Mouse (Mus musculus) Patski (cell line): ENCODE results near the gene Tenm3. TPM values are rescaled to one million over a fixed set of nuclear protein-coding genes. Genes with fewer than 3 reads are reported as not detected.

ENCODE experiments used
- ATAC-seq: fragments of 100-300 bp; one replicate; pipeline ENCODE4 v1.8.0; 2021
- CTCF ChIA-PET: fragments of 350-600 bp; sonication (Branson Sonifier 250); formaldehyde crosslinking; loops from one replicate; lab custom pipeline; 2022; ENCODE audit warnings: inconsistent platforms; lab: Charles Lee
- POLR2A ChIA-PET: fragments of 350-600 bp; sonication (Branson Sonifier 250); formaldehyde crosslinking; loops from one replicate; lab custom pipeline; 2022; ENCODE audit warnings: antibody characterized with exemption, inconsistent platforms; lab: Charles Lee
- DNase-seq: peaks from one replicate; pipeline ENCODE4 v3.0.0-alpha.2; 2011; ENCODE audit warnings: low read depth, low spot score
- H3K27me3 ChIP-seq: fragments of 371-371 bp; one replicate; pipeline ENCODE4 v1.5.1; 2021
- CTCF ChIP-seq: fragments of 100-300 bp; IDR thresholded peaks from one replicate; pipeline ENCODE4 v1.5.1; 2021
- in situ Hi-C: fragments of 300-500 bp; cut with MboI; formaldehyde crosslinking; loops from 3 replicates; pipeline ENCODE4 v1.11.1; 2018; ENCODE audit warnings: low pct_unique_long_range_greater_than_20kb, mixed read lengths
- polyA plus RNA-seq: library from polyadenylated mRNA; unstranded; gene quantifications from one replicate; pipeline ENCODE4 v1.2.3, GENCODE M21; 2021

Tenm3 gene
- polyA plus RNA-seq: 3.0 TPM

DNA sequence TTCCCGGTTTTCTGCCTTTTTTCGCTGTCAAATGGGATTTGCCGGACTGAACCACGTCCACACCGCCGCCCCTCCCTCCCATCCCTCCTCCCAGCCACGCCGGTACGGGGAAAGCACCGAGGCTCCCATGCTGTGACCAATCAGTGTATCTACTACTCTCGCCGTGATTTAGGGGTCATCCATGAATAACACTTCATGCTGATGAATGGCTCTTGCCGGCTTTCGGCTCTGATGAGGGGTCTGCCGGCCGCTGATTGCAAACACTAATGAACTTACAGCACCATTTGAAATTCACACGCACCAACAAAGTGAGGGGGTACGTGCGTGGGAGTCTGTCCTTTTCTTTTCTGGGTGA is at the start of gene Tenm3:
Tenm3 (minus strand) TSS at position 21 of the 355 bp plus-strand sequence.
- in situ Hi-C loops: no loop called here
- POLR2A ChIA-PET: interaction anchor here (0.7 kb wide), 1 partner anchor 30 kb away, joined by 3 read pairs; no protein-coding TSS in a partner anchor
- DNase-seq (no peak), ATAC-seq (no peak)
- CTCF ChIA-PET: no interaction called here
- peaks cover 32% of the 10 kb centered on the region for H3K27me3 ChIP-seq
- no peak for TF ChIP-seq CTCF

DNA sequence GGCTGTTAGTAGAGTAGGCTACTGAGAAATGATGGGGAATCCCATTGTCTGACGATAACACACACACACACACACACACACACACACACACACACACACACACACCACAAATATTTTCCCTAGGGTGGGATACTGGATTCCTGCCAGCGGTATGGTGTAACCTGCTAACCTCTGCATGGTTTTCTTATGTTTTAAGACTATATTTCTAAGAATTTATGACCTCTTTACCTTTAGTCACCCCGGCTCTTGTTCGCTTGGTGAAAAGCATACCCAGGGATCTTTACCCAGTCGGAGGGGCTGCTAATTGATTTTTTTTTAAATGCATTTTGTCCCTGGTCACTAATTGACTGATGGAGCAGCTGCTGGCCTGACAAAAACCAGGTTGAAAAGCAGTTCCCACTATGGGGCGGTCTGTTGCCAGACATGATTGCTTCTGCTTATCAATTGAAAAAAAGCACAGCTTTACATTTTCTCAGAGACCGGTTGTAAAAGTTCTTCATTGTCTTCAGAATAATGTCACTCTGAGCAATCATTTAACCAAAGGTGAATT is 46.5 kb upstream of the Tenm3 start:
- ChIA-PET POLR2A (no interaction called here), CTCF (interaction anchor here (1.4 to 1.8 kb wide), 3 partner anchors 10 to 13 kb away, joined by 3 to 8 read pairs (median 3); no protein-coding TSS in a partner anchor)
- peaks cover 14% of the 10 kb centered on the region for H3K27me3 ChIP-seq
- no peak for TF ChIP-seq CTCF
- no peak for DNase-seq
- in situ Hi-C loops: no loop called here
- ATAC-seq: no peak

DNA sequence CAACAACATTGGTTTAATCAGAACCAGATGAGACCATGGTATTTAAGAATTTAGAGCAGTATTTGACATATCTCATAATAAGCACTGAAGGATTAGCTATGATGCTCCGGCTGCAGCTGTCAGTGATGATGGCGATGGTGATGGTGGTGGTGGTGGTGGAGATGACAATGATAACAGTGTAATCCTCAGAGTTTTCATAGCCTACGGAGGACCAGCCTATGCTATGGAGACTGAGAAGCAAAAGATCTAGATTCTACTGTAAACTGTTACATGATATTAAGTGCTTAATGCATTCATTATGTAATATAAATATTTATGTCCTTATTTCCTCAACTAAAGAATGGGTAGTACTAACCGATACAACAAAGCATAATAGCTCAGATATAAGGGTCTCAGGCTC is 40.5 kb upstream of the Tenm3 start:
- no peak for ATAC-seq
- ChIA-PET CTCF (no interaction called here), POLR2A (no interaction called here)
- DNase-seq: no peak
- no peak for TF ChIP-seq CTCF
- in situ Hi-C loops: no loop called here
- H3K27me3 ChIP-seq: peaks cover 15% of the 10 kb centered on the region

DNA sequence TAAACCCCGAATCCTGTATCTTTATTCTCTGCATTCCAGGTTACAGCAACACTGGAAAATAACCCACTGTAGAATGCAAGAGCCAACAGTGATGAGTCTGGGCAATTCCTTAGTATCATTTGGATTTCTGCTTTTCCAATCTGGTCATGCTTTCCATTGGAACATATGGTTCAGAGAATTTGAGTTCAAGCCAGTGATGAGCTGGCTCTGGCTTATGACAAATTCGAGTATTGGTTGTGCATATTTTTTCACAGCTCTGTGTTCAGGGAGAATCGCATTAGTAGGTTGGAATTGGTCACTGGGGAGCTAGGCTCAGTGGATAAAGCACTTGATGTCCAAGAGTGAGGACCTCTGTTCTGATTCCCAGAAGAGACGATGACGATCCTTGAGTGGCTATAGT is 36.8 kb upstream of the Tenm3 start:
- ChIA-PET POLR2A (no interaction called here), CTCF (no interaction called here)
- in situ Hi-C loops: no loop called here
- H3K27me3 ChIP-seq: peaks cover 22% of the 10 kb centered on the region
- ATAC-seq (no peak), DNase-seq (no peak)
- TF ChIP-seq CTCF: no peak

DNA sequence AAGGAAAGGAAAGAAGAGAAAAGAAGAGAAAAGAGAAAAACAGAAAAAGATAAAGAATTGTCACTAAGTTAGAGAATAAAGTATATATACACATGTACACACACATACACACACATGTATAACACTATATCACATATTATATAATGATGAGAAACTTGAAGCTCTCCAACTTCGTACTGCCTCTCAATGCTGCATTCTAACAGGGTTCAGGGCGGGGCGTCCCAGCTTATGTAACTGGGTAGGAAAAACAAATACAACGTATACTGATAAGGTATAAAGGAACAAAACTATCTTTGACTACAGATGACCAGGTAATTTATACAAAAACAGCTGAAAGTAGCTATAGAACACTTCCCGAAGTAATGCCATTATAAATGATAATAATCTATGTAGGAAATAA is 22.2 kb upstream of the Tenm3 start:
- ATAC-seq (no peak), DNase-seq (no peak)
- H3K27me3 ChIP-seq: peaks cover 9% of the 10 kb centered on the region
- TF ChIP-seq CTCF: no peak
- ChIA-PET CTCF (interaction anchor here (1.1 kb wide), 1 partner anchor 8 kb away, joined by 3 read pairs; no protein-coding TSS in a partner anchor), POLR2A (no interaction called here)
- in situ Hi-C loops: no loop called here

DNA sequence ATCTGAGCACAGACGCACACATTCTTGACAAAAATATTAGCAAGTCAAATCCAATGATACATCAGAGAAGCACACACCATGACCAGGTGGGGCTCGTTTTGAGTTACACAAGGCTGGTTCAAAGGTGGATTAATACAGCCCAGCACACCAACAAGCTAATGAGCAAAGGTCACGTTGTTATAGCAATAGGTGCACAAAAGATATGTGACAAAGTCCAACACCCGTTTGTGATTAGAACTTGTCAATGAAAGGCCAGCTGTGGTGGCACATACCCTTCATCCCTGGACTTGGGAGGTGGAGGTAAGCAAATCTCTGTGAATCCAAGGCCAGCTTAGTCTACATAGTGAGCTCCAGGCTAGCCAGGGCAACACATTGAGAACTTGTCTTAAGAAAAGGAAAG is 21.7 kb upstream of the Tenm3 start:
- TF ChIP-seq CTCF: no peak
- ChIA-PET POLR2A (no interaction called here), CTCF (interaction anchor here (1.1 kb wide), 1 partner anchor 8 kb away, joined by 3 read pairs; no protein-coding TSS in a partner anchor)
- in situ Hi-C loops: no loop called here
- ATAC-seq: no peak
- DNase-seq: no peak
- H3K27me3 ChIP-seq: peaks cover 8% of the 10 kb centered on the region

DNA sequence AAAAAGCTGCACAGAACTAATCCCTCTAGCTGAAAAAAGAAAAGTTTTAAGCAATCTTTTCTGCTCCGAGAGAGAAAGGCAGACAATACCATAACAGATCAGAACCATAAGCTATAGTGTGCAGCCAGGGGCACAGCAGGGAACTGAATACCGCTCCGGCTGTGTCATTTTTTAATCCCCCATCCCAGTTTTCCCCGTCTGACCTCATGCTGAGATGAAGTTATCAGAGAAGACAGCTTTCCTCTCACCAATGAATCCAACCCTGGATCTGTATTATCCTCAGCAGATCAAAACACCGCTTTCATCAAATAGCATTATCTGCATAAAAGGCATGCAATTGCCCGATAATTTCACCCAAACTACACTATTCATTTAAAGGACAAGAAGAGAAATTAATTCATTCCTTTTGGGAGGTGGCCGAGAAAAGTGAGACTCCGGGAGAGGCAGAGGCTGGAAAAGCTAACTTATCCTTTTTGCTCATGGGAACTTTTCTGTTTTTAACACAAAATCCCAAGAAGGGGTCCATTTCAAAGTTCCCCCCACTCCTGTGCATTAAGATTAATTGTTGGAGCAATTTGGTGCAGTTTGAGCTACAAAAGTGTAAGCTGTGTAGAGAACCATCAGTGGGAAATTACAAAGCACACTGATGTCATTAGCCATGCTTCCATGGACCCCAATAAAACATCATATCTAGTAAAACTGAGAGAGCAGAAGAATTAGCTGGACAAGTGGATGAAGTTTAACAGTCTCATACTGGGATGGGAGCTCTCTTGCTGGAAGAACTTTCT is 6.7 kb upstream of the Tenm3 start:
- TF ChIP-seq CTCF: no peak
- peaks cover 20% of the 10 kb centered on the region for H3K27me3 ChIP-seq
- CTCF ChIA-PET: interaction anchor here (1.5 kb wide), 1 partner anchor 27 kb away, joined by 3 read pairs; no protein-coding TSS in a partner anchor
- DNase-seq: no peak
- in situ Hi-C loops: no loop called here
- no peak for ATAC-seq
- POLR2A ChIA-PET: interaction anchor here (0.6 to 0.9 kb wide), 2 partner anchors 8 to 11 kb away, joined by 3 read pairs; no protein-coding TSS in a partner anchor

DNA sequence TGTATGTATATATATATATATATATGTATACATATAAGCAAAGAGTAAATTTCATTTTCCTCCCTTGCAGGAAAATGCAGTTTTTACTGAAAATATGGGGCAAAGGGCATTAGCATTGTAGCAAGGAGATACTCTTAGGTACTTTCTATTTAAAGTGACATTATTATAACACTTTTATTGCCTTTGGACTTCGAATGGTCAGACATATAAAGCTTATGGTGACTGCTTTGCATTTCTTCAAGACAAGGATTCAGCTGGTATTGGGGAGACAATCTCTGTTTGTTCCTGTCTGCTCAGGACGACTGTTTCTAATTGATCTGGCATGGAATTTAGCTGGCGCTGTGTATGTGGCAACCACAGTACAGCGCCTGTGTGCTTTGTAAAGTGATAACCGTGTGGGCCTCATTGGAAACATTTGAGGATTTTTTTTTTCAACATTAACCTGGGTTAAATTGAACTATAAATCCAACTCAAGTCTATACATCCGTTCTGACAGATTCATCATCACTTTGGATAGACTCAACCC is 5.4 kb upstream of the Tenm3 start:
- TF ChIP-seq CTCF: no peak
- ATAC-seq (no peak), DNase-seq (no peak)
- in situ Hi-C loops: no loop called here
- CTCF ChIA-PET: interaction anchor here (0.7 kb wide), 1 partner anchor 63 kb away, joined by 3 read pairs; no protein-coding TSS in a partner anchor
- peaks cover 28% of the 10 kb centered on the region for H3K27me3 ChIP-seq
- POLR2A ChIA-PET: no interaction called here

DNA sequence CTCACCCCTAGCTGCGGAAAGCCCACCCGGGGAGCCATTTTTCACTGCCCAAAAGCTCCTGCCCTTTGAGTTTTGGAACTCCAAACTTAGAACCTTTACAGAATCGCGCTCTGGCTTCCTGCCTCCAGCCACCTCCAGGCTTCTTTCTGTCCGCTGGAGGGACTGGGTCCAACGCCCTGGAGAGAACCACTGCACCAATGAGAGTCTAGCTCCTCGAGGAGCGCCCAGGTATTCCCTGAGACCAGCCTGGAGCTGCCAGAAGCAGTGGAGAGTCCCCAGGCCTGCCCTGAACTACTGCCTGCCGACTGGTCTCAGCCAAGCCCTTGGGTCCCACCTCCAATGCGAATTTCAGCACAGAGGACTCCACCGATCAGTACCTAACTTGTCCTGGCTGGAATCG is 1.2 kb upstream of the Tenm3 start:
- ChIA-PET CTCF (no interaction called here), POLR2A (no interaction called here)
- TF ChIP-seq CTCF: no peak
- ATAC-seq (no peak), DNase-seq (no peak)
- in situ Hi-C loops: no loop called here
- H3K27me3 ChIP-seq: peaks cover 35% of the 10 kb centered on the region

DNA sequence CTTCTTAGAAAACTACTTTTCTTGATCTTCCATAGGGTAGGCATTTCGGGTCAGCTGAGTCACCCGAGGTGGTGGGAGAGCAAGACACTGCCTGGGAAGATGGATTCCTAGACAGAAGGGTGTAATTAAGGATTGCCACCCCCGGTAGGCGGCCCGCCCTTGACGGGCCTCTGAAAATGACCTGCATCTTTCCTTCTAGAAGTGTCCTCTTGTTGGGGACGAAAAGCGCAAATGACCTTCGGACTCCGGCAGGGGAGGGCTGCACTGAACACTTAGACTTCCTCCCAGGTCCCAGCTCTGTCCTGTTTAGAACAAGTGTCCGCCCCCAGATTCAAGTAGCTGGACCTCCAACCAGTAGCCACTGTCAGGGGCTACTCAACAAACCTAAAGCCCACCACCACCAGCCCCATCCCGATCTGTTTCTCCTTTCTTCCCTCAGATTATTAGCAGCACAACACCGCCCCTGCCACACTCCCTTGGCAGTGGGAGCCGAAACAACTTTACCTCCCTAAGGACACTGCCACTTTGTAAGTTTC is 687 bp upstream of the Tenm3 start:
- ChIA-PET CTCF (no interaction called here), POLR2A (no interaction called here)
- no peak for TF ChIP-seq CTCF
- in situ Hi-C loops: no loop called here
- DNase-seq: no peak
- H3K27me3 ChIP-seq: peaks cover 32% of the 10 kb centered on the region
- ATAC-seq: no peak
